Mouse (Mus musculus) left cerebral cortex, postnatal 25 days (tissue): ENCODE measurements at regions not wholly inside any gene's neighbourhood (a gene's known extent, or its start where the extent isn't known, plus 50 kb on each side); places are given as distances from the start of the nearest gene placed in this dataset.

ENCODE experiments used
- DNase-seq, 2 experiments: peaks; one replicate each; pipeline ENCODE4 v3.0.0; 2022; ENCODE audit warnings: low spot score in 2 of 2, mixed read lengths in 1 of 2
- intact Hi-C: fragments of 180-260 bp; cut with DNase I; formaldehyde crosslinking; loops from one replicate; pipeline ENCODE4 v1.15.1; 2025

DNA sequence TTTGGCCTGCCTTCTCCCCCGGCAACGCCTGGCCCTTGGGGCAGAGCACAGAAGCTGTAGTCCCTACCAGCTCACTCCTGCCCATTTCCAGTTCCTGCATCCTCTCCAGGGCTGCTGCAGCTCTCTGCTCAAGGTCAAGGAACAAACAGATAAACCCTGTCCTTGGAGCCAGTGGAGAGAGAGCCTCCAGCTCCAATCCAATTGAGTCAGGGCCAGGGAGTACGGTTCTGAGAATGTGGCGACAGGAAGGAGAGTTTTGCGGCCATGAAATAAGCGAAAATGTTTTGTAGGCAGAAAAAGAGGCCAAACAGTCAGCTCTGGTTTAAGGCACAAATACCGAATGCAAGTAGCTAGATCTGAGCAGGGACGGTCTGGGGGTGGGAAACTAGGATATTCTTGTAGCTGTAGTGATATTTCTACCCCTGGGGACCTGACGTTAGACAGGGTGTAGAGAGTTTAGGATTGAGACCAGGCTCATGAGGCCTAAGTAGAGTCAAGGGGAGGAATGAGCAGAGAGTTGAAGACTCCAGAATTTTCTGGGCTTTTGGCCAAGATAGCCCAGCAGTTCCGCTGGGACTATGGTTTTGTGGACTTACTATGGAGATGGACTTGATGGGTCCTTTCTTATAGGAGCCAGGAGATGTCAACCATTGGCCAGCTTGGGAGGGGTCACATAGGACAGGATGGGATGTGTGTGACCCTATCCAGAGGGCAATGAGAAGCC is 90.5 kb downstream of the Cstad start:
- intact Hi-C loops, result no loop called here
- peak in 1 of 2 experiments; percentile 38 for DNase-seq

GRCm38 (mm10) chr2:30684461-30684860 is 89.6 kb downstream of the Cstad start:
- no peak for DNase-seq
- intact Hi-C loops, result no loop called here

DNA sequence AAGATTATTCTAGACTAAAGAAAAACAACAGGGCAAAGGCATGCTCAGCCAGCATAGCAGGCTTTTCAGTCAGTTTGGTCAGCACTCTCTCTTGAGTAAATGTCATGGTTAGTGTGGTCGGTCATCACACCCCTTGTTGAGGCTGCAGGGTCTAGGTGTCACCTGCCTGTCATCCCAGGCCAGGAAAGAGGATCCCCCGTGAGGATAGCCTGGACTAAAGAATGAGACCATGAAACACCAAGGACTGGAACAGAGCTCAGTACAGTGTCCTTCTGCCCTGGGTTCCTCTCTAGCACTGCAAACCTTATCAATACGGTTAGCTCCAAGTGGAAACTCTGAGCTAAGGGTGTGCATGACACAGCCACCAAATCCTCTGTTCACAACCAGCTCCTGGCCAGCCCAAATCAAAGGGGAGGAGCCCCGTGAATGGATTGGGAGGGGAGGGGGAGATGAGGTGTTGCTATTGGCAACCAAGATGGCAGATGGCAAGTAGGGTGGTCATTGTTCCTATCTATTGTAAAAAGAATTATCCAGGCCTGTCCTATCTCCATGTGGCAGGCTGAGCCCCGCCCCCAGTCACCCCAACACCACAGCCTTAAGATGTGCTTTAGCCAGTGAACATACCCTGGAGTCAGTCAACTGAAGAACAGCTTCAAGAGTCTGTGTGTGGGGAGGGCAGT is 87.4 kb downstream of the Cstad start:
- intact Hi-C loops, result no loop called here
- DNase-seq, result no peak

DNA sequence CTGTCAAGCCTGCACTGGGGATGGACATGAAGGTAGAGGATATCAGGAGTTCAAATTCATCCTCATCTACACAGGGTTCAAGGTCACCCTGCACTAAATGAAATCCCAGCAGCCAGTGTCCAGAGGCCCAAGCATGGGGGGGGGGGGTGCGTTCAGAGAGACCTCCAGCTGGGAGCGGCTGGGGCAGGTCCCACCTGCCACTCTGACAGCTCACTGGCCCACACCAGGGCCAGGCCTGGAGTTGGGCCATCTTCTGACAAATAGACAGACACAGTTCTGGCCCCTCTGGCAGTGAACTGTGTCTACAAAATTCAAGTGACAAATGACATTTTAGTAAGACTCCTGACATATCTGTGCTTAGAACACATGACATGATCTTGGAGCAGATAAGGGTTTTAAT is 86.8 kb downstream of the Cstad start:
- intact Hi-C loops, result no loop called here

DNA sequence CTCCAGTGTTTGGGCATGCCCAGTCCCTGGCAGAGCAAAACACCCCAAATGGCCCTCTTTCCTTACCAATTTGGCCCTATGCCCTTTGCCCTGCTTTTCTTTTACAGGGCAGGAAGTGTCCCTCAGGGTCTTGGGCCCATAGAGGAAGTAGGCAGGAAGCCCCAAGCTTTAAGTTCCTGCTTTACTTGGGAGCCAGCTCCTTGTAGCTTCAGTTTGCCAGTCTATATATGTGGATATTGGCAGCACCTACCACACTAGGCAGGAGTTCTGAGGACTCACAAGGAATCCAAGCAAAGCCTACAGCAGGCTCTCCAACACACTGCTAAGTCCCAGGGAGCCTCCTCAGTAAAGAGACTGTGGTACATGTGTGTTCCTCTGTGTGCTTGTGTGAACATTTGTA is 84.2 kb downstream of the Cstad start:
- no peak for DNase-seq
- intact Hi-C loops, result loop anchor here (5.0 kb wide), 1 partner anchor 207 kb away; the partner anchor contains the start of gene Ier5l

More for the DNA sequence above, 86.8 kb downstream of the Cstad start:
- DNase-seq, result no peak

- intact Hi-C loops, result loop anchor here (1.0 to 5.0 kb wide), 4 partner anchors 15 to 205 kb away; partner anchors contain the start of gene Ier5l
- no peak for DNase-seq
Measured at GRCm38 (mm10) chr2:30677498-30677897, 82.7 kb downstream of the Cstad start.

- intact Hi-C loops, result loop anchor here (1.0 to 5.0 kb wide), 4 partner anchors 16 to 205 kb away; partner anchors contain the start of gene Ier5l
- peak; percentile 82 to 87 for DNase-seq
Measured at GRCm38 (mm10) chr2:30676833-30677459, 82.1 kb downstream of the Cstad start.

GRCm38 (mm10) chr2:30676450-30676832 is 81.6 kb downstream of the Cstad start:
- intact Hi-C loops, result loop anchor here (2.0 to 5.0 kb wide), 3 partner anchors 16 to 204 kb away; partner anchors contain the start of gene Ier5l
- DNase-seq, result peak in 1 of 2 experiments; percentile 47

DNA sequence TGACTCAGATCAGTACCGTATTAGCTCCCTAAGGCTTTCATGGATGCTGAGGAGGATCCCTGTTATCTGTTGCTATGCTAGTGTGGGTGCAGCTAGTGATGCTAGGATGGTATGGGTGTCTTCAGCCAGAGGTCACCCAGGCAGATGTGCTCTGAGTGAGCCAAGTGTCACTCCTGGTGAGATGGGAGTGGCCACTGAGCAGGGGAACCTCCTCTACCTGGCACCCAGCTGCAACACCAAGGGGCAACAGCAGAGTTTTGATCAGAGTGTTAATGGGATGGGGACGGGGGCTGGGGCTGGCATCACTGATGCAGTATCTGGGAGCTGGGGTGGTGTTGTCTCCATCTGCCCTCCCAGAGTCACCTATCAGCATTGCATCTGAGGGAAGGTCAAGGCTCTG is 81.0 kb downstream of the Cstad start:
- intact Hi-C loops, result loop anchor here (2.0 to 5.0 kb wide), 3 partner anchors 17 to 204 kb away; partner anchors contain the start of gene Ier5l
- DNase-seq, result no peak

GRCm38 (mm10) chr2:30670836-30671586 is 76.2 kb downstream of the Cstad start:
- intact Hi-C loops, result no loop called here
- DNase-seq, result peak in 1 of 2 experiments; percentile 56

DNA sequence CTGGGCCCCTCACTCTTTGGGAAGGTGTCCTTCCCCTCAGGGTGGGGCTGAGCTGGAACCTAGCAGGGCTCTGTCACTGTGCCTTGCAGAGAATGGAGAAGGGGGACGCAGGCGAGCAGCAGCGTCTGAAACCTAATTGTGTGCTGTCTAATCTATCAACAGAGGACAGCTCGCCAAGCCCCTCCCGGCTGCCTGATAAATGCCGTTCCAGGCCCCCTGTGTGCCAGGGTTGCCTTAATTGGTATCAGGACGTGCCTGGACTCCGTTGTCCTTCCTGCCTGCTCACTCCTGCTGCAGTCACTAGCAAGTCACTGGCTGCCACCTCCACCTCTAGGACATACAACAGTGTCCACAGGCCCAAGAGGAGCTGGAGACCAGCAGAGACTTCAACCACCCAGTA is 72.6 kb downstream of the Cstad start:
- no peak for DNase-seq
- intact Hi-C loops, result no loop called here

- no peak for DNase-seq
- intact Hi-C loops, result no loop called here
Measured at GRCm38 (mm10) chr2:30661147-30661546, 66.3 kb downstream of the Cstad start.

DNA sequence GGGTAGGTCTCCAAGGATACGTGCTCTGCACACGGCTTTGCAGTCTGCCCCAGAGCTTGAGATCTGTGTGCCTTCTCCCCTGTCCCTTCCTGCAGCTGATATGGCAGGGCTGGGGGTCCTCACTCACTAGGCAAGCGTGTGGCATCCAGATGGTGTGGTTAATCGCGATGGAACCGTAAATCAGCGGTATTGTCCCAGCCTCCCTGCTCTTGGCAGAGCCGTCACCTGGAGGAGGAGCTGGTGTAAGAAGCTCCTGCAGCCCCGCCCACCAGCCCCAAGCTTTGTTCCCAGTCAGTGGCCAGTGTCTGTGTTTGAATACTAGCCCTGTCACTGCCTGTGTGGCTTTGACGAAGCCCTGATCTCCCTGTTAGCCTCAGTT is 65.8 kb downstream of the Cstad start:
- intact Hi-C loops, result no loop called here
- DNase-seq, result peak in 1 of 2 experiments; percentile 52

DNA sequence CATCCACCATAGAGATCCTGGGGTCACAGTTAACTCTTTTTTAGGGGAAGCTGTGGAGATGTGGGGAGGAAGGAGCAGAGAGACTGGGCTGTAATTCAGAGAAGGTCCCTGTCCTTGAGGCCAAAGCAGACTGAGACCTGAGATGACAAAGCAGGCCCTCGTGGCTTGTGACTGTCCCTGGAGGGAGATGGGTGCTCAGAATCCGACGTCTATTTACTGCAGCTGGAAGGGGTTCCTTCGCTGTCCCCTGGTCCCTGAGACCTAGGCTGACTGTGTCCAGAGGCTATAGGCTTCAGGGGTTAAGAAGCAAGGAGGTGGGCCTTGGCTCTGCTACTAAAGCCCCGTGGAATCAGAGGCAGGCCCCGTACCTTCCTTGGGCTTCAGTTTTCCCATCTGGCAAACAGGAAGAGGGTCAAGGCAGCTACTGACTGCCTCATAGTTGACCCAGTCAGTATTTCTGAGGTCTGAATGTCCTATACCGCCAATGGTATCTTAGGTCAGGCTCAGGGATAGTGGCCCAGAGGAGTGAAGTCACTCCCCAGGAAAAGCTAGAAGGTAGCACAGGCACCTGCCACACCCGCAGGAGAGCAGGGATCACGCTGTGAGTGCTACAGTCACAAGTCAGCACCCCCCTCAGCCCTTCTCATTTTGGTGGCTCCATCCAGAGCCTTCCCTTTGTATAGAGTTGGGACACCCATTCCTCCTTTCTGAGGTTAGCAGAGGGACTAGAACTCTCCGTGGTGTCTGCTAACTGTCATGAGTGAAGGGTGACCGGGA is 65.2 kb downstream of the Cstad start:
- intact Hi-C loops, result loop anchor here (2.0 to 5.0 kb wide), 4 partner anchors 33 to 188 kb away; partner anchors contain the start of gene Ier5l
- no peak for DNase-seq

GRCm38 (mm10) chr2:30658844-30659555 is 64.2 kb downstream of the Cstad start:
- intact Hi-C loops, result loop anchor here (1.0 to 5.0 kb wide), 5 partner anchors 18 to 187 kb away; partner anchors contain the start of gene Ier5l
- peak; percentile 62 to 88 for DNase-seq
